In the genomic region with DNA sequence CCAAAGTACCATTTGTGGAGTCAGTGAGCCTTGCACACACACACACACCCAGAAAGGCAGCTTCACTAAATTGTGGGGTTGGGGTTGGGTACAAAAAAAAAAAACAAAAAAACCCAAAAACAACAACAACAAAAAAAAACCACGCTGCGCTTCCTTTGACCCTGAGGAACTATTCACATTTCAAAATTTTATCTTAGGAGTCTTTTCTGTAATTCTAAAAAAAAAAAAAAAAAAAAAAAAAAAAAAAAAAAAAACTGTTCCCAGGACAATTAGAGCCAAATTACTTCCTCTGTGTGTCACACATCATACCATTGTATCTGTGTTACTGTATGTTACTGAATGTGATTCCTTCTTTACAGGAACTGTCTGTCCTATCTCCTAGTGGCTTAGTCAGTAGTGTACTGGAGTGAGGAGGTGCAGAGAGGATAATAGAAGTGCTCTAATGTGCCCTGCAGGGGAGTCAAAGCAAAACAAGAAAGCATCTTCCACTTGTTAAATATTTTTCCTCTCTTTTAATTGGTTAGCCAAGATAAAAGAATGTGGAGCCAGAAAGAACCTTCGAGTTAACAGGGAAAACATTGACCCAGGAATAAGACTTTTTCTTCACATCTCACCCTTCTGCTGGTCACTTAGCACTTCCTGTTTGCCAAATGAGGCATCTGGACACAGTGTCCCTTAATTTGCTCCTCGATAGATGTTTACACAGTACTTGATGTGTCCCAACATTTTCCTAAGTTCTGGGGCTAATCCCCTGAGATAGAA, we compare ENCODE assay signal across 7 mouse cellular contexts. TPM values are rescaled to one million over a fixed set of nuclear protein-coding genes. Genes with fewer than 3 reads are reported as not detected.
A peak's percentile ranks its signal among the peaks of the same experiment; 100 is the strongest.
DNase-seq lines count a peak whose midpoint lies in the region; ATAC-seq and TF ChIP-seq lines count a peak whose summit lies in the region.

No protein-coding gene starts in this region.

- intact Hi-C loops in left cerebral cortex, postnatal 4 days (cut with DNase I), result no loop called here

- DNase-seq in testis, postnatal 14 days (ENCODE audit: low spot score), result no peak
- no peak for DNase-seq in adrenal gland, postnatal 4 days (ENCODE audit: low spot score in 2 of 2)
- DNase-seq in left cerebral cortex, postnatal 4 days, result no peak

- no peaks in the 10 kb centered on the region for H3K27me3 ChIP-seq in testis, adult 2 months (ENCODE audit: control insufficient read depth, insufficient read depth, low read length)
- H3K27me3 ChIP-seq in embryonic facial prominence, embryonic 15.5 days, result no peaks in the 10 kb centered on the region
- no peaks in the 10 kb centered on the region for H3K27me3 ChIP-seq in intestine, embryonic 16.5 days (replicated peaks; ENCODE audit: control insufficient read depth, insufficient read depth, low read length)
- H3K27me3 ChIP-seq in myocyte (ENCODE audit: control insufficient read depth, insufficient read depth, insufficient read length), result no peaks in the 10 kb centered on the region

- no peak for ATAC-seq in embryonic facial prominence, embryonic 15.5 days (ENCODE audit: insufficient number of reproducible peaks, low FRiP score, low TSS enrichment, low read depth)
- no peak for ATAC-seq in intestine, embryonic 16.5 days

- TF ChIP-seq CTCF in testis, adult 2 months (IDR thresholded peaks at IDR 0.05; ENCODE audit: control insufficient read depth, insufficient read depth, insufficient replicate concordance, low read depth, low read length), result no peak

- 17% methylated on average over 4 of the region's 4 CpGs for WGBS in embryonic facial prominence, embryonic 15.5 days
- 13% methylated on average over 4 of the region's 4 CpGs for WGBS in intestine, embryonic 16.5 days

- H3K9ac ChIP-seq in embryonic facial prominence, embryonic 15.5 days, result peak overlapping the region; percentile 89
- H3K9ac ChIP-seq in intestine, embryonic 16.5 days (ENCODE audit: low read depth, low read length), result peak overlapping the region; percentile 99

- peak overlapping the region; percentile 75 for H3ac ChIP-seq in myocyte (ENCODE audit: control insufficient read depth, insufficient read length)

- peak overlapping the region; percentile 90 for H3K27ac ChIP-seq in testis, adult 2 months (ENCODE audit: control insufficient read depth, insufficient read depth, low read depth, low read length)
- H3K27ac ChIP-seq in embryonic facial prominence, embryonic 15.5 days (replicated peaks), result peak overlapping the region; percentile 99
- peak overlapping the region; percentile 98 for H3K27ac ChIP-seq in intestine, embryonic 16.5 days (ENCODE audit: low read length)

- peak overlapping the region; percentile 95 for H3K4me3 ChIP-seq in testis, adult 2 months (ENCODE audit: control insufficient read depth, low read depth, low read length)
- peak overlapping the region; percentile 98 for H3K4me3 ChIP-seq in embryonic facial prominence, embryonic 15.5 days (replicated peaks)
- peak overlapping the region; percentile 99 for H3K4me3 ChIP-seq in intestine, embryonic 16.5 days (ENCODE audit: low read length)
- H3K4me3 ChIP-seq in myocyte, result peak overlapping the region; percentile 75

- H3K4me1 ChIP-seq in testis, adult 2 months (ENCODE audit: control insufficient read depth, insufficient read depth, low read length), result no peaks in the 10 kb centered on the region; the same call in 1 of the 2 replicates
- peaks cover 20% of the 10 kb centered on the region for H3K4me1 ChIP-seq in embryonic facial prominence, embryonic 15.5 days
- H3K4me1 ChIP-seq in intestine, embryonic 16.5 days (ENCODE audit: control insufficient read depth, insufficient read depth, low read length), result peaks cover 11% of the 10 kb centered on the region

- no peaks in the 10 kb centered on the region for H3K36me3 ChIP-seq in testis, adult 2 months (ENCODE audit: control insufficient read depth, insufficient read depth, low read length)
- no peaks in the 10 kb centered on the region for H3K36me3 ChIP-seq in embryonic facial prominence, embryonic 15.5 days
- H3K36me3 ChIP-seq in intestine, embryonic 16.5 days (ENCODE audit: control insufficient read depth, insufficient read depth, low read length), result no peaks in the 10 kb centered on the region
- H3K36me3 ChIP-seq in myocyte (ENCODE audit: control insufficient read depth, insufficient read depth), result no peaks in the 10 kb centered on the region

- peak overlapping the region; percentile 77 for H3K4me2 ChIP-seq in embryonic facial prominence, embryonic 15.5 days (replicated peaks)
- H3K4me2 ChIP-seq in intestine, embryonic 16.5 days (ENCODE audit: low read depth, low read length), result peak overlapping the region; percentile 62
- H3K4me2 ChIP-seq in myocyte (ENCODE audit: low read depth), result peak overlapping the region; percentile 82

- H3K79me2 ChIP-seq in myocyte (ENCODE audit: control insufficient read depth, insufficient read depth), result peaks cover 58% of the 10 kb centered on the region

- H3K9me3 ChIP-seq in embryonic facial prominence, embryonic 15.5 days (replicated peaks), result no peaks in the 10 kb centered on the region
- no peaks in the 10 kb centered on the region for H3K9me3 ChIP-seq in intestine, embryonic 16.5 days (ENCODE audit: control insufficient read depth, low read length)

- no peak for TF ChIP-seq POLR2A in testis, adult 2 months (IDR thresholded peaks at IDR 0.05; ENCODE audit: control insufficient read depth, low read depth, low read length)
- TF ChIP-seq POLR2A in myocyte (IDR thresholded peaks at IDR 0.05; ENCODE audit: insufficient read length, low read depth), result no peak

TF ChIP-seq in myocyte, 11 proteins besides CTCF, POLR2A, EP300 and RAD21:
- TF ChIP-seq MYOG (IDR thresholded peaks at IDR 0.05; ENCODE audit: control insufficient read depth in 1 of 3, insufficient read depth in 1 of 3, insufficient read length in 2 of 3, low read depth in 2 of 3) (no peak), TCF12 (IDR thresholded peaks at IDR 0.05; ENCODE audit: insufficient read depth, poor library complexity, severe bottlenecking) (no peak), POLR2AphosphoS2 (IDR thresholded peaks at IDR 0.05; ENCODE audit: insufficient read length, low read depth) (no peak), USF1 (IDR thresholded peaks at IDR 0.05; ENCODE audit: low read depth) (no peak)

RNA-seq across cellular contexts. Expression of gene Lrrc58, which starts 1.5 kb away (rescaled TPM):
- polyA plus RNA-seq in testis, adult 2 months (2012; rRNA removed), result 9.4 and 12.5 TPM in 2 replicates
- 53.8 and 56.7 TPM in 2 replicates for polyA plus RNA-seq in embryonic facial prominence, embryonic 15.5 days (2015; fragmentation: Nextera tagmentation; extraction: Ambion mirVana)
- 33.5 and 37.7 TPM in 2 replicates for polyA plus RNA-seq in intestine, embryonic 16.5 days (2015; fragmentation: Nextera tagmentation; extraction: Ambion mirVana)
- 6.9 TPM for polyA plus RNA-seq in myocyte (2012; fragmentation: generic; extraction: Trizol)
- 100 to 1,000 TPM; 180 to 183 TPM for total RNA-seq in adrenal gland, postnatal 4 days (2021)
- 10 to 100 TPM; 94.4 to 98.1 TPM for total RNA-seq in left cerebral cortex, postnatal 4 days (2021)

RNA-seq across cellular contexts. Expression of gene Gm36028, which starts 8.7 kb away (rescaled TPM):
- 1.2 TPM in 2 replicates for polyA plus RNA-seq in testis, adult 2 months (2012; rRNA removed)
- 0.19 and 0.20 TPM in 2 replicates for polyA plus RNA-seq in embryonic facial prominence, embryonic 15.5 days (2015; fragmentation: Nextera tagmentation; extraction: Ambion mirVana)
- 3.1 and 4.3 TPM in 2 replicates for polyA plus RNA-seq in intestine, embryonic 16.5 days (2015; fragmentation: Nextera tagmentation; extraction: Ambion mirVana)
- 0.08 TPM for polyA plus RNA-seq in myocyte (2012; fragmentation: generic; extraction: Trizol)
- under 1 TPM; 0.25 to 0.28 TPM for total RNA-seq in adrenal gland, postnatal 4 days (2021)
- not detected for total RNA-seq in left cerebral cortex, postnatal 4 days (2021)

RNA-seq across cellular contexts. Expression of gene Gpr156, which starts 46.6 kb away (rescaled TPM):
- polyA plus RNA-seq in testis, adult 2 months (2012; rRNA removed), result 0.91 and 0.98 TPM in 2 replicates
- 0.23 and 0.39 TPM in 2 replicates for polyA plus RNA-seq in embryonic facial prominence, embryonic 15.5 days (2015; fragmentation: Nextera tagmentation; extraction: Ambion mirVana)
- polyA plus RNA-seq in intestine, embryonic 16.5 days (2015; fragmentation: Nextera tagmentation; extraction: Ambion mirVana), result 0.13 and 0.15 TPM in 2 replicates
- polyA plus RNA-seq in myocyte (2012; fragmentation: generic; extraction: Trizol), result 0.06 TPM
- total RNA-seq in adrenal gland, postnatal 4 days (2021), result 1 to 10 TPM; 1.2 to 1.5 TPM
- total RNA-seq in left cerebral cortex, postnatal 4 days (2021), result 1 to 10 TPM; 2.2 to 2.6 TPM
